Mouse (Mus musculus): Measurements from ENCODE around the gene Ell2.

DNA sequence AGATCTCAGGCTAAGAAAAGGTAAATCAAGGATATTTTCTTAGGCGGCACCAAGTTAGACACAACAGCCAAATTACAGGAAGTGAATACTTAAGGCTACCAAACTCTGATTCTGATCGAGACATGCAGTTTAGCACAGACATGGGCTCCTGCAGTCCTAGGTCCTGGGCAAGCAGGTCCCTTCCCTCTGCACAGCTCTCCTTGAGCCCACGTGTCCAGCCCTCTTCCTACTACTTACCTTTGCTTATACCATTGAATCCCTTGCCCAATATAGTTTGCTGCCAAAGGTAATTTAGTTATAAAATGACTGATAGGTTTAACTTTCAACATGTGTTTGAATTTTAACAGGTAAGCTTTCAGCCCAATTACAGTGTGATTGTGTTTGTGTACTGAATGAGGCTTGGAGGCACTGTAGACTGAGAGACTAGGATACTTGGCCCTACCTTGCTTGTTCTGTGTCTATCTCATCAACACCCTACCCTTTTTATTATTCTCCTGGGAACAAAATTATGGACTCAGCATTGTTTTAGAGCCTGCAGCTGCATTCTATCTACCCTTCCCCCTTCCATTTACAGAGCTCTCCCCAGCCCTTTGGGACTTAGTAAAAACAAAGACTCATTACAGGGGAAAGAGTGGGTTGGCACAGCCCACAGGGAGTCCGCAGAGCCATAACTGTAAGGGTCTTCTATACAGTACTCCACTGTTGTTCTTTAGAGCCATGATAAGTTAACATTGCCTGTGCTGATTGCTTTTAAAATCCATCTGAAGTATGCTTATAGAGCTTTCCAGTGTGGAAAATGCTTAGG, 20.2 kb downstream of the Ell2 start:
- no peak for TF ChIP-seq POLR2A (IDR thresholded peaks at IDR 0.05; ENCODE audit: insufficient read depth, low read length)
- no peak for TF ChIP-seq CTCF (IDR thresholded peaks at IDR 0.05; ENCODE audit: low read depth, low read length)
- TF ChIP-seq EP300 (IDR thresholded peaks at IDR 0.05; ENCODE audit: insufficient read depth, low read depth, low read length) = no peak
